Mouse (Mus musculus) heart, postnatal 25 days (tissue): ENCODE data around the gene Appl2. TPM values are rescaled to one million over a fixed set of nuclear protein-coding genes. Genes with fewer than 3 reads are reported as not detected.

ENCODE experiments used
- DNase-seq: peaks from one replicate; pipeline ENCODE4 v3.0.0; 2022; ENCODE audit warnings: low spot score
- intact Hi-C: fragments of 180-260 bp; cut with DNase I; formaldehyde crosslinking; loops from one replicate; pipeline ENCODE4 v1.15.1; 2025
- total RNA-seq, 2 experiments: library from RNA; stranded (reverse); gene quantifications; 2 replicates each; pipeline ENCODE4 v1.2.3; 2021

The Appl2 gene
- total RNA-seq, 2 experiments from 2014 or later = 32.5 to 34.6 TPM

- intact Hi-C loops = no loop called here
Observed at GRCm38 (mm10) chr10:83603956-83604564, 44.5 kb downstream of the Appl2 start.

GRCm38 (mm10) chr10:83600650-83601049 is 47.9 kb downstream of the Appl2 start:
- intact Hi-C loops = no loop called here
- DNase-seq = no peak

More at GRCm38 (mm10) chr10:83603956-83604564, 44.5 kb downstream of the Appl2 start:
- no peak for DNase-seq

DNA sequence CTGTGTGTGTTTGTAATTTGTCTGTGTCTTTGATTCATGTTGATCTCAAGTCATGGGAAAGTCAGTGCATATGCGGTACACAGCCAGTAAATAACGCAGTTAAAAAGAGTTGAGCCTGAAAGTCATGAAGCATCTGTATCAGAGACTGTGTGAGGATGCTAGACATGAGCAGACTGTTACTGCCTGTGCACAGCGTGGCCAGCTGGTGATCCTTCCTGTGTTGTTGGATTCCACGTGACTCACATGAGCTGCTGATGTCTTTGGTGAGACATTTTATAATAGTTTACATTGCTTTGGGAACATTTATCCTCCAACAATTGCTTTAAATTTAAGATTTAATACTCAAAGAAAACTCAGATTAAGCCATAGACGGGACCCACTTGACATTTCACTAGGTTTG is 54.0 kb downstream of the Appl2 start:
- intact Hi-C loops = loop anchor here (5.0 kb wide), 1 partner anchor 133 kb away; no protein-coding TSS in a partner anchor
- DNase-seq = no peak

GRCm38 (mm10) chr10:83592616-83593015 is 55.9 kb downstream of the Appl2 start:
- DNase-seq = no peak
- intact Hi-C loops = loop anchor here (5.0 kb wide), 1 partner anchor 135 kb away; no protein-coding TSS in a partner anchor

DNA sequence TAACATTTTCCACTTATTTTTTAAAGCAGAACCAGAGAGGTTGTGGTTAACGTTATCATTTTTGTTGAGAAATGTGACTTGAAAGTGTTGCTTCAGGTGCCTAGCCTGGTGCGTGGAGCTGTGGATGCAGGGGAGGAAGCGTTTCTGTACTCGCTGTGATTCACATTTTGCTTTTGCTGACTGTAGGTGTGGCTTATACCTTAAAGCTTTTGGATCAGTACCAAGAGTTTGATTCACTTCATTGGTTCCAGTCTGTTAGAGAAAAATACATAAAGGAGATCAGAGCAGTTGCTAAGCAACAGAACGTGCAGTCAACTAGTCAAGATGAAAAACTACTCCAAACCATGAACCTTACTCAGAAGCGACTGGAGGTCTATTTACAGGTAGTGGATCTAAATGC is 57.7 kb downstream of the Appl2 start:
- intact Hi-C loops = loop anchor here (5.0 kb wide), 1 partner anchor 136 kb away; no protein-coding TSS in a partner anchor
- no peak for DNase-seq

DNA sequence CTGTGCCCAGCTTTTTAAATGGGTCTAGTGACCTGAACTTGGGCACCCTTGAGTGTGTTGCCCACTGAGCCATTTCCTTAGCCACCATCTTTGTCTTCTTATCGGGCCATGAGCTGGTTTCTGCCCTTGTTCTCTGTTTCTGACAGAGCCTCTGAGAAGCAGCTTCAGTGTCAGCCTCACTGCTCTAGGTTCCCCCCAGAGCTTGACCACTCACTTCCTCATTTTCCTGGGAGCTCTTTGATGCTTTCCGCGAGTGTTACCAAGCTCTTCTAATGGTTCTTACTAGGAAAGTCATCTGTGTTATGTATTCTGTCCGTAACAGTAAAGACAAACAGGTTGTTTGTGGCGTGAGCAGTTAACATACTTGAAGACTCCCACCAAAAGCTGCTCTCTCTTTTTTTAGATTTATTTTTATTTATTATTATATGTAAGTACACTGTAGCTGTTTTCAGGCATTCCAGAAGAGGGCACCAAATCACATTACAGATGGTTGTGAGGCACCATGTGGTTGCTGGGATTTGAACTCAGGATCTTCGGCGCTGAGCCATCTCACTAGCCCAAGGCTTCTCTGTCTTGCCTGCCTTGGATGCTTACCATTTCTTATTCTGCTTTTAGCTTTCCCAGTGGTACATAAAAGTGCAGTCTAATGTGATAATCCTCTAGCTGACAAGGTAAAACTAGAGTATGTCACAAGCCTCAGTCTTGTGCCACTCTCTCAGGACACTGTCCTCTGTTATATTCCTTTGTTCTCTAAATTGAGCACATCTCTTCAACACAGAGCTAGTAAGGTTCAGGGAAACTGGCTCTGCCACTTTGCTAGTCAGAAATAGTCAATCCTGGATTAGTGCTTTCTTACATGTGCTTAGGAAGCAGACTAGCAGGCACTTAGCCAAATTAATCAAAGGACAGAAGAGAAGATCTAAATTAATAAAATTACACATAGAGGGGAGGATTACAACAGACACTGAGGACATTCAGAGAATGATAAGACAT is 82.8 kb downstream of the Appl2 start:
- intact Hi-C loops = no loop called here
- no peak for DNase-seq

GRCm38 (mm10) chr10:83563005-83563404 is 85.5 kb downstream of the Appl2 start:
- DNase-seq = no peak
- intact Hi-C loops = no loop called here

Other genes starting within 250 kb of the Appl2 start
- gene Aldh1l2, start 114.6 kb downstream of the Appl2 start, total RNA-seq = 10 to 100 TPM; 13.4 to 15.9 TPM
- gene Washc4, start 105.0 kb downstream of the Appl2 start, total RNA-seq = 10 to 100 TPM; 12.5 to 14.7 TPM
- gene 1500009L16Rik, start 74.1 kb upstream of the Appl2 start, total RNA-seq = 1 to 10 TPM; 4.4 to 6.1 TPM